Mouse (Mus musculus): ENCODE results near the gene Mettl8. TPM values are rescaled to one million over a fixed set of nuclear protein-coding genes. Genes with fewer than 3 reads are reported as not detected.

Gene Mettl8
- 13.6 and 14.7 TPM in 2 replicates for polyA plus RNA-seq (2012; rRNA removed)

DNA sequence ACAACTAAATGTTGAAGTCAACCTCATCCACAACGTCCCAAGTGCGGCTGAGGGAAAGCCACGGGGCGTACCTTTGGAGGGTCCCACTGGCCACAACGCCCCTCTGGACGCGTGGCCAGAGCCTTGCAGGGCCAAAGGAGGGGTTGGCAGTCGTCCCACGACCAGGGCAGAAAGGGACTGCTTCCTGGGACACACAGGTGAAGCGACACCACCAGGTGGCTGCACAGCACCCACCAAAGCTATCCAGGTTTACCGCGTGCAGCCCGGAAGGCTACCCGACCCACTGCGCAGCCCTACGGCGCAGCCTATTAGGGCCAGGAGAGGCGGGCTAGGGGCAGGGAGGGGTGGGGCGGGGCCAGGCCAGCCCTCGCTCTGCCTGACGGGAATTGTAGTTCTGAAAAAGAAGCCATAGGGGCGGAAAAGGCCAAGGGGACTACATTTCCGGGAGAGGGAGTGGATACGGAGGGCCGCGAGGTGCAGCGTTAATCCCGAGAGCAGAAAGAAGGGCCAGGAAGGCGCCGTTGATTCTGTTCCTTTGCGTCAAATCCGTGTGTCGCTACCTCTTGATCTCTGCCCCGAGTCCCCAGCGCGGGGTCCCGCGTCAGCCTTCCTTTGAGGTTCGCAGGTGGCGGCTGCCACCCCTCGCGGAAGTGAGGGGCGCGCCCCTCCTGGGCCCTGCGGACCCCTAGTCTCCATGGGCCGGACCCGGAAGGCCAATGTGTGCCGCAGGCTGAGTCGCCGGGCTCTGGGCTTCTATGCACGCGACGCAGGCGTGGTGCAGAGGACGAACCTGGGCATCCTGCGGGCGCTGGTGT lies at the start of gene Mettl8, which contains the start of gene Dcaf17:
Gene Mettl8, minus strand, starts transcription at position 284 of the 815 bp plus-strand sequence.
Gene Dcaf17, plus strand, starts transcription at position 29 of the 815 bp plus-strand sequence.

Other genes with a start within 250 kb of the Mettl8 start
- gene Tlk1, start 229.9 kb downstream of the Mettl8 start, polyA plus RNA-seq (2012; rRNA removed) = 37.0 and 37.5 TPM in 2 replicates
- gene Dcaf17, start 255 bp downstream of the Mettl8 start, polyA plus RNA-seq (2012; rRNA removed) = 10.4 and 11.7 TPM in 2 replicates
- 4.1 and 6.2 TPM in 2 replicates for gene Cybrd1, start 62.3 kb upstream of the Mettl8 start, polyA plus RNA-seq (2012; rRNA removed)
- 240 and 246 TPM in 2 replicates for gene Dync1i2, start 156.1 kb upstream of the Mettl8 start, polyA plus RNA-seq (2012; rRNA removed)